8 mouse cellular contexts compared by ENCODE assay signal in the genomic region with DNA sequence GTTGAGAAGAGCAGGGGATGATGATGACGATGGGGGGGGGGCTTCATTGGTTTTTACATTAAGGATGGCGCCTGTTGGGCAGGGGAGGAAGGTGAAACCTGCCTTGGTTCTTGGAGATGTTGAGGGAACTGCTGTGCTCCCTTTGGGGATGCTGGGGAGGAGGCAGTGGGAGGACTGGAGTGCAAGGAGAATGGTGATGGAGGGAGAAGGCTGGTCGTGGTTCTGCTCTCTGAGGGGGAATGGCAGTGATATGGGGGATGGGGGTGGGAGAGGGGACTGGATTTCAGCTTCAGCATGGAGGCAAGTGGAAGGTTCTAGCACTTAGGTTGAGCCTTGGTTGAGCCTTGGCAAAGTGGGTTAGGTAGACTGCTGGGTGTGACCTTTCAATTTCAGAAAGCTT. TPM values are rescaled to one million over a fixed set of nuclear protein-coding genes. Genes with fewer than 3 reads are reported as not detected.
DNase-seq lines count a peak whose midpoint lies in the region; ATAC-seq and TF ChIP-seq lines count a peak whose summit lies in the region.

No protein-coding gene starts in this region.

- no peaks in the 10 kb centered on the region for H3K36me3 ChIP-seq in liver, embryonic 12.5 days
- H3K36me3 ChIP-seq in stomach, postnatal 0 days (ENCODE audit: control insufficient read depth, insufficient read depth, low read length), result no peaks in the 10 kb centered on the region

- H3K4me2 ChIP-seq in liver, embryonic 12.5 days, result peak overlapping the region; percentile 85; the same call in 1 of the 2 replicates
- H3K4me2 ChIP-seq in stomach, postnatal 0 days (replicated peaks; ENCODE audit: low read depth), result peak overlapping the region; percentile 55

- ATAC-seq in liver, embryonic 12.5 days, result no peak
- no peak for ATAC-seq in stomach, postnatal 0 days (ENCODE audit: low FRiP score, low TSS enrichment)

- H3K9me3 ChIP-seq in liver, embryonic 12.5 days (replicated peaks), result no peaks in the 10 kb centered on the region
- no peaks in the 10 kb centered on the region for H3K9me3 ChIP-seq in stomach, postnatal 0 days (ENCODE audit: control insufficient read depth, low read length)

- H3K4me1 ChIP-seq in liver, embryonic 12.5 days, result peaks cover 33% of the 10 kb centered on the region
- no peaks in the 10 kb centered on the region for H3K4me1 ChIP-seq in stomach, postnatal 0 days (replicated peaks; ENCODE audit: control insufficient read depth, insufficient read depth)

- 17% methylated on average over 3 of the region's 3 CpGs for WGBS in liver, embryonic 12.5 days (ENCODE audit: insufficient replicate concordance)
- WGBS in stomach, postnatal 0 days, result 45% methylated on average over 3 of the region's 3 CpGs

- no peak overlapping the region for H3K9ac ChIP-seq in liver, embryonic 12.5 days
- peak overlapping the region; percentile 64; the same call in 1 of the 2 replicates for H3K9ac ChIP-seq in stomach, postnatal 0 days (ENCODE audit: low read length)

- DNase-seq in cerebellum, postnatal 14 days, result peak; percentile 10 to 15
- no peak for DNase-seq in cerebellum, adult 9-11 months
- DNase-seq in retina, postnatal 1 day, result peak; percentile 23
- DNase-seq in retina, embryonic 14.5 days (ENCODE audit: low spot score), result no peak
- DNase-seq in stomach, postnatal 0 days (ENCODE audit: low spot score), result no peak
- DNase-seq in gastrocnemius, postnatal 10 days, result no peak
- no peak for DNase-seq in layer of hippocampus, adult 9-11 months

- TF ChIP-seq CTCF in stomach, postnatal 0 days (IDR thresholded peaks at IDR 0.05; ENCODE audit: low read depth), result no peak

- no peak overlapping the region for H3K27ac ChIP-seq in liver, embryonic 12.5 days
- H3K27ac ChIP-seq in stomach, postnatal 0 days (replicated peaks), result peak overlapping the region; percentile 24; the same call in 1 of the 2 replicates

- H3K27me3 ChIP-seq in liver, embryonic 12.5 days (replicated peaks), result peaks cover 39% of the 10 kb centered on the region
- no peaks in the 10 kb centered on the region for H3K27me3 ChIP-seq in stomach, postnatal 0 days (ENCODE audit: control insufficient read depth, insufficient read depth, low read length)

- peak overlapping the region; percentile 60; the same call in 1 of the 2 replicates for H3K4me3 ChIP-seq in liver, embryonic 12.5 days
- peak overlapping the region; percentile 49 for H3K4me3 ChIP-seq in stomach, postnatal 0 days (ENCODE audit: low read depth, low read length)

- no peak for TF ChIP-seq EP300 in stomach, postnatal 0 days (optimal IDR thresholded peaks at IDR 0.05)

RNA-seq across cellular contexts. Expression of gene Fhl1, which starts 0.8 kb away (rescaled TPM):
- polyA plus RNA-seq in liver, embryonic 12.5 days (2016; fragmentation: Nextera tagmentation; extraction: Ambion mirVana), result 12.4 and 13.5 TPM in 2 replicates
- polyA plus RNA-seq in stomach, postnatal 0 days (2015; fragmentation: Nextera tagmentation; extraction: Ambion mirVana), result 386 and 394 TPM in 2 replicates
- total RNA-seq in gastrocnemius, postnatal 10 days (2021), result 1,000 to 10,000 TPM; 1,223 to 1,283 TPM

Comparison
In these comparisons a context has a peak if more than half of its experiments do, and no peak if none do; other contexts are left out.
1. DNase-seq: peak in cerebellum, postnatal 14 days (2 of 2) and retina, postnatal 1 day (single experiment); none in cerebellum, adult 9-11 months (single experiment), retina, embryonic 14.5 days (single experiment), stomach, postnatal 0 days (single experiment), gastrocnemius, postnatal 10 days (single experiment) and layer of hippocampus, adult 9-11 months (single experiment).
2. RNA of gene Fhl1, which starts 0.8 kb away (polyA plus RNA-seq): 386 to 394 TPM in stomach, postnatal 0 days; 12.4 to 13.5 TPM in liver, embryonic 12.5 days; every median in the first group is over 10 times any median in the second.